Mouse (Mus musculus): Measurements from ENCODE around the gene Pld5. TPM values are rescaled to one million over a fixed set of nuclear protein-coding genes. Genes with fewer than 3 reads are reported as not detected.
A peak's percentile ranks its signal among the peaks of the same experiment; 100 is the strongest.
"Not testable (repeated sequence)": the region's sequence is repeated elsewhere in the genome, so short reads cannot be mapped to it uniquely, and the experiment has no call there.

The Pld5 gene
- polyA plus RNA-seq, 2 experiments: 0.53 to 0.65 TPM

DNA sequence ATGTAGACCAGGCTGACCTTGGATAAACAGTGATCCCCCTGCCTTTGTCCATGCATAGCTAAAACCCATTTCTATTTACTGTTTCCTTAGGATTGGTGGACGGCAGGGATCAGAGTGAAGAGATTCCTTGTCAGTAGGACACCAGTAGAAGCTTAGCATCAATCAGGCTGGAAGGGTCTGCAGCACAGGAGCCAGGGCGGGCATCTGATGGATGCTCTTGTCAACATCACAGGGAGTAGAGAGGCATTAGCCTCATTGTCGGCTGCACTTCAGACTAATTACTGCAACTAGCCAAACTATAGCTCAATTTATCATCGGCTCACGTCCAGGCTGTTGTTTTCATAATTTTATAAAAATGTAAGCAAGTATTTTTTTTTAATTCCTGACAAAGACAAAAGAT, 274.5 kb downstream of the Pld5 start:
- Histone ChIP-seq H3K9ac (ENCODE audit: low read depth, low read length, severe bottlenecking) (no peak overlapping the region), H3K9me3 (ENCODE audit: control insufficient read depth, low read length) (no peaks in the 10 kb centered on the region), H3K4me2 (replicated peaks; ENCODE audit: low read depth, low read length, severe bottlenecking) (no peak overlapping the region), H3K36me3 (ENCODE audit: control insufficient read depth, insufficient read depth, low read length) (no peaks in the 10 kb centered on the region), H3K27me3 (ENCODE audit: control insufficient read depth, insufficient read depth, low read length) (no peaks in the 10 kb centered on the region), H3K4me1 (ENCODE audit: control insufficient read depth, insufficient read depth, low read length) (no peaks in the 10 kb centered on the region), H3K4me3 (replicated peaks; ENCODE audit: low read length) (no peak overlapping the region), H3K27ac (replicated peaks; ENCODE audit: low read depth, low read length) (no peak overlapping the region)
- 54% methylated on average over 5 of the region's 5 CpGs for WGBS
- no peak for ATAC-seq (ENCODE audit: low FRiP score, low read depth)
- DNase-seq (ENCODE audit: low spot score): no peak
- no peak for TF ChIP-seq POLR2A (IDR thresholded peaks at IDR 0.05; ENCODE audit: borderline replicate concordance, extremely low read depth, insufficient read depth, insufficient read length)

DNA sequence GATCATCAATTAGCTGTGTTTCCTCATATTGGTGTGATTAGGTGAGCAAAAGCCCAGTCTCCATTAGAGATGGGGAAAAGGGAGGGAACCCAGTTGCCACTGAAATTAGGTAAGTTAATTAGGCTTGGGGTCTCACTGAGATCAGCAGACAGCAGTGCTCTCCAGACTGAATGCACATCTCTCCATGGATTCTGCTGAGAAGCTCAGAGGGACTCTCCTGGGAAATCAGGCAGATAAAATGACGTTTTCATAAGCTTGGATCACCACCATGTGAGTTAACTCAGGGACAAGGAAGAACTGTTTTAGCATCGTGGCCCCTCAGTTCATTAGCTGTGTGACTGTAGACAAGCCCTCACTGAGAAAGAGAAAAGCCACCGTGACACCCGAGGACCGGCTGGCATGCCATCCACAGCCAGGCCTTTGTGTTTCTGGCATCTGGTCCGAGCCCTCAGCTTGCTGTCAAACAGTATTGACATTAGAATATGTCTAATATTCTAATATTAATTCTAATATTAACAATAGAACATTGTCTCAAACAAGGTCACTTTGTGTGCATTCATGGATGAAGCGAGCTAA, 277.9 kb downstream of the Pld5 start:
- H3K27ac ChIP-seq (replicated peaks; ENCODE audit: low read depth, low read length): no peak overlapping the region
- no peak for TF ChIP-seq POLR2A (IDR thresholded peaks at IDR 0.05; ENCODE audit: borderline replicate concordance, extremely low read depth, insufficient read depth, insufficient read length)
- H3K4me3 ChIP-seq (replicated peaks; ENCODE audit: low read length): no peak overlapping the region
- no peaks in the 10 kb centered on the region for H3K4me1 ChIP-seq (ENCODE audit: control insufficient read depth, insufficient read depth, low read length)
- no peaks in the 10 kb centered on the region for H3K36me3 ChIP-seq (ENCODE audit: control insufficient read depth, insufficient read depth, low read length)
- no peak for DNase-seq (ENCODE audit: low spot score)
- no peak for ATAC-seq (ENCODE audit: low FRiP score, low read depth)
- H3K9me3 ChIP-seq (ENCODE audit: control insufficient read depth, low read length): no peaks in the 10 kb centered on the region
- no peak overlapping the region for H3K9ac ChIP-seq (ENCODE audit: low read depth, low read length, severe bottlenecking)
- H3K27me3 ChIP-seq (ENCODE audit: control insufficient read depth, insufficient read depth, low read length): no peaks in the 10 kb centered on the region
- no peak overlapping the region for H3K4me2 ChIP-seq (replicated peaks; ENCODE audit: low read depth, low read length, severe bottlenecking)
- WGBS: 81% methylated on average over 7 of the region's 7 CpGs

DNA sequence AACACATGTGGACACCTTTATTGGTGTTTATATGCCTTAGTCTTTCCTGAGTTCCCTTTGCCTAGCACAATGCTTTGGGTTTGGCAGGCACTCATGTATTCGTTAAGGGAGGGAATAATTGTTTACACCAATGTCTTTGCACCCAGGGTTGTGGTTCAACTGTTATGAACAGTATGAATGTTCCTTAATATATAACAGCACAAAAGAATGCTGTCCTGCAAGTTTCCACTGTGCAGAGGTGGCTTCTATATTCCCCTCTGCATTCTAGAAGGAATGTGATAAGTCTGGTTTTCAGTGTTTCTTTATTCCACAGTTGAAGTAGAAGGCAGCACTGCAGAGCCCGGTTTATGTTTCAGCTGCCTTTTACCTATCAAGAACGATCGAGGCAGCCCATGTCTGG, 286.2 kb downstream of the Pld5 start:
- no peak for TF ChIP-seq POLR2A (IDR thresholded peaks at IDR 0.05; ENCODE audit: borderline replicate concordance, extremely low read depth, insufficient read depth, insufficient read length)
- Histone ChIP-seq H3K4me3 (replicated peaks; ENCODE audit: low read length) (no peak overlapping the region), H3K27me3 (ENCODE audit: control insufficient read depth, insufficient read depth, low read length) (no peaks in the 10 kb centered on the region), H3K36me3 (ENCODE audit: control insufficient read depth, insufficient read depth, low read length) (no peaks in the 10 kb centered on the region), H3K4me2 (replicated peaks; ENCODE audit: low read depth, low read length, severe bottlenecking) (no peak overlapping the region), H3K9me3 (ENCODE audit: control insufficient read depth, low read length) (no peaks in the 10 kb centered on the region), H3K27ac (replicated peaks; ENCODE audit: low read depth, low read length) (no peak overlapping the region), H3K9ac (ENCODE audit: low read depth, low read length, severe bottlenecking) (no peak overlapping the region), H3K4me1 (ENCODE audit: control insufficient read depth, insufficient read depth, low read length) (no peaks in the 10 kb centered on the region)
- DNase-seq (ENCODE audit: low spot score) (peak; percentile 28), ATAC-seq (ENCODE audit: low FRiP score, low read depth) (no peak)
- WGBS: 69% methylated on average over 4 of the region's 4 CpGs

DNA sequence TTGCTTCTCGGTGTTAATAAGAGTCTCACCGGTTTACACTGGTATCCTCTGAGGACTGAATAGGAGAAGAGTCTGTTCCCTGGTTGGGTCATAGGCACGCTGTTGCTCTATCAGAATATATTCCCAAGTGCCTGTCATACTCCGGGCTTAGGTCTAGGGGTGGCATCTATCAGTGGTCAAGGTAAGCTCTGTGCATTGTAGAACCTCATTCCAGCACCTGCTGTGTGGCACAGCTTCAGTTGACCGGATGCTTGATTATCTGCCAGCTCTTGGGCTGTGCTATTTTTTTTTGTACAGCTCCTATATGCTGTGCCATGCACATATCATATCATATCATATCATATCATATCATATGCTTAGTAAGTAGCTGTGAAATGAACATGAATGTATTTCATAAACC, 286.7 kb downstream of the Pld5 start:
- Histone ChIP-seq H3K9ac (ENCODE audit: low read depth, low read length, severe bottlenecking) (no peak overlapping the region), H3K4me3 (replicated peaks; ENCODE audit: low read length) (no peak overlapping the region), H3K27ac (replicated peaks; ENCODE audit: low read depth, low read length) (no peak overlapping the region), H3K9me3 (ENCODE audit: control insufficient read depth, low read length) (no peaks in the 10 kb centered on the region), H3K4me2 (replicated peaks; ENCODE audit: low read depth, low read length, severe bottlenecking) (no peak overlapping the region), H3K36me3 (ENCODE audit: control insufficient read depth, insufficient read depth, low read length) (no peaks in the 10 kb centered on the region), H3K4me1 (ENCODE audit: control insufficient read depth, insufficient read depth, low read length) (no peaks in the 10 kb centered on the region), H3K27me3 (ENCODE audit: control insufficient read depth, insufficient read depth, low read length) (no peaks in the 10 kb centered on the region)
- ATAC-seq (ENCODE audit: low FRiP score, low read depth) (no peak), DNase-seq (ENCODE audit: low spot score) (no peak)
- no peak for TF ChIP-seq POLR2A (IDR thresholded peaks at IDR 0.05; ENCODE audit: borderline replicate concordance, extremely low read depth, insufficient read depth, insufficient read length)
- WGBS: 94% methylated on average over 5 of the region's 5 CpGs

DNA sequence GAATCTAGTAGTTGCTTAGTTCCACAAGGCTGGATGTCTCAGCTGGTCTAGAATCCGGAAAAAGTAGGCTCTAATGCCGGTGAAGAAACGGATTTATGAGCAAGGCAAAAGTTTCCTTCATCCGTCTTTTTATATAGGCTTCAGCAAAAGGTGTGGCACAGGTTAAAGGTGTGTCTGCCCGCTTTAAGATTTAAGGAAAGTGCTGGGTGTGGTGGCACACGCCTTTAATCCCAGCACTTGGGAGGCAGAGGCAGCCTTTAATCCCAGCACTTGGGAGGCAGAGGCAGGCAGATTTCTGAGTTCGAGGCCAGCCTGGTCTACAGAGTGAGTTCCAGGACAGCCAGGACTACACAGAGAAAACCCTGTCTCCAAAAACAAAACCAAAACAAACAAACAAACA, 296.1 kb downstream of the Pld5 start, which contains the start of gene Rbm8a2:
TSS of gene Rbm8a2 (minus strand) at position 101 of the 400 bp plus-strand sequence.
- not testable (repeated sequence) for H3K9me3 ChIP-seq (ENCODE audit: control insufficient read depth, low read length); H3K4me1 ChIP-seq (ENCODE audit: control insufficient read depth, insufficient read depth, low read length)

DNA sequence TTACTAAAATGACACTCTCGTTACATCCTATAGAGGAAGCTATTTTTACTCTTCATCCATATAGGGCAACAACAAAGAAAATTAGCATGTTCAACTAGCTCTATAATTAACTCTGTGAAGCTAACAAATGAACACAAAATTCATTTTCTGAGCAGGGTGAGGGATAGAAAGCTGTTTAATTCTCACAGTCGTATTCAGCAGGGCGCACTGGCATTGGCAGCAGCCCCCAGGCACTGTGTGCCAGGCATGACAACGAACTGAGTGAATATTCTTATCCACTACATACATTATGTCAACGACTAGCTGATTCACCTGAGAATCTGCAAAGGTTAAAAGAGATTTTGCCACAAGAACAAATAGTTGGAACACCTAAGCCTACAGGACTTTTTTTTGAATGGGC, 304.4 kb downstream of the Pld5 start:
- H3K4me3 ChIP-seq (replicated peaks; ENCODE audit: low read length): no peak overlapping the region
- no peak for TF ChIP-seq POLR2A (IDR thresholded peaks at IDR 0.05; ENCODE audit: borderline replicate concordance, extremely low read depth, insufficient read depth, insufficient read length)
- H3K36me3 ChIP-seq (ENCODE audit: control insufficient read depth, insufficient read depth, low read length): no peaks in the 10 kb centered on the region
- no peaks in the 10 kb centered on the region for H3K4me1 ChIP-seq (ENCODE audit: control insufficient read depth, insufficient read depth, low read length)
- no peaks in the 10 kb centered on the region for H3K27me3 ChIP-seq (ENCODE audit: control insufficient read depth, insufficient read depth, low read length)
- no peak overlapping the region for H3K27ac ChIP-seq (replicated peaks; ENCODE audit: low read depth, low read length)
- H3K9ac ChIP-seq (ENCODE audit: low read depth, low read length, severe bottlenecking): no peak overlapping the region
- DNase-seq (ENCODE audit: low spot score) (no peak), ATAC-seq (ENCODE audit: low FRiP score, low read depth) (no peak)
- 82% methylated on average over 5 of the region's 5 CpGs for WGBS
- no peaks in the 10 kb centered on the region for H3K9me3 ChIP-seq (ENCODE audit: control insufficient read depth, low read length)
- H3K4me2 ChIP-seq (replicated peaks; ENCODE audit: low read depth, low read length, severe bottlenecking): no peak overlapping the region

More for the DNA sequence above, 296.1 kb downstream of the Pld5 start, which contains the start of gene Rbm8a2:
- H3K4me3 ChIP-seq (replicated peaks; ENCODE audit: low read length); DNase-seq (ENCODE audit: low spot score); H3K27ac ChIP-seq (replicated peaks; ENCODE audit: low read depth, low read length); ATAC-seq (ENCODE audit: low FRiP score, low read depth); H3K36me3 ChIP-seq (ENCODE audit: control insufficient read depth, insufficient read depth, low read length); H3K9ac ChIP-seq (ENCODE audit: low read depth, low read length, severe bottlenecking); H3K4me2 ChIP-seq (replicated peaks; ENCODE audit: low read depth, low read length, severe bottlenecking); H3K27me3 ChIP-seq (ENCODE audit: control insufficient read depth, insufficient read depth, low read length): not testable (repeated sequence)
- WGBS: 94% methylated on average over 7 of the region's 7 CpGs

Data from limb, embryonic 14.5 days (tissue).